Mouse (Mus musculus): ENCODE results near the gene Gm10282. TPM values are rescaled to one million over a fixed set of nuclear protein-coding genes. Genes with fewer than 3 reads are reported as not detected.

Gm10282 gene
- polyA plus RNA-seq, 1 experiment from 2014 or later = 30.6 TPM

DNA sequence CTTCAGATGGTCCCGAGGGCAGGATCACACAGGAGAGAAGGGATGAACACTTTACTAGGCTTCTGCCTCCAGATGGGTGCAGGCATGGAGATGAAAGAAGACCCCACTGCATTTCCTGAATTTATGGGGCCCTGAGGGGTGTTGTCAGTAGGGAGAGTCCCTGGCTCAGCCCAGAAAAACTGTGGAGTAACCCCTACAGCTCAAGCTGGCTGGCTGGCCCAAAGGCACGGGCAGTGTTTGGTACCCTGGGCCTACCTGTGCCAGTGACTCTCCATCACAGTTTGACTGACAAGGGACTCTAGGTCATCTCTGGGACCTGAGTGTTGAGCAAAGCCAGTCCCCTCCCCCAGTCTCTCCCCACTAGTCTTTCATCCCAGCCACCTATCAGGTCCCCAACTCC is 19.6 kb upstream of the Gm10282 start:
- 51% methylated on average over 2 of the region's 2 CpGs for WGBS
- Histone ChIP-seq H3K4me1 (ENCODE audit: insufficient read depth, low read length) (peaks cover 4% of the 10 kb centered on the region; the same call in 1 of the 2 replicates), H3K36me3 (ENCODE audit: insufficient read depth, low read length) (no peaks in the 10 kb centered on the region), H3K9me3 (ENCODE audit: low read length) (no peaks in the 10 kb centered on the region), H3K9ac (replicated peaks; ENCODE audit: low read length) (no peak overlapping the region), H3K27ac (ENCODE audit: low read length) (no peak overlapping the region), H3K27me3 (ENCODE audit: insufficient read depth, low read length) (peaks cover 20% of the 10 kb centered on the region), H3K4me3 (ENCODE audit: low read length) (no peak overlapping the region), H3K4me2 (replicated peaks; ENCODE audit: low read depth, low read length) (no peak overlapping the region)
- ATAC-seq (ENCODE audit: low FRiP score, low TSS enrichment) = no peak

DNA sequence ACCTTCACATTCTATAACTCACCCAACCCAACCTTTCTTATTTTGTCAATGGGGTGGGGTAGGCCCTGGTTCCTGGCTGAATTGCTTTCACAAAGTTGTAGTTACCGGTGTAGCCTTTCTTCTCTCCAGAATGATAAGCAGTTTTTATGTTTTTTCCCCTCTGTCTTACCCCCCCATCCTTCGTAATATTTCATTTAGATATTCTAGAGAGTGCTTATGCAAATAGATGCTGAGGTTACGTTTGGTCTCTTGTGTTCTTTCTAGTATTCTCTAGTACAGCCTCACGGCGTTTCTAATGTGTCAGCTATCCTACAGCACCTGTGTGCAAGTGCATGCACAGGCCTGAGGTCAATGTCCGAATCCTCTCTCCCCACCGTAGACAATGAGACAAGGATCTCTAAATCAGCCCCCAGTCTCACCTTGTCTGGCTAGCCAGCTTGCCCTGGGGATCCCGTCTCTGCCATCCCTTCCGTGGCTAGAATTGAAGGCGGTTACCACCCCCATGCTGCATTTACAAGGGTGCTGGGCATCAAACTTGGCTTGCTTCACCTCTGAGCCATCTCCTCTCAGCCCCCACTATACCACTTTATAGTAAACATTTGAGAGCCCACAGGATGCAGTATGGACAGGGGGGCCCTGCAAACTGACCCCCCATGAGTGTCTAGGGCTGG is 19.1 kb upstream of the Gm10282 start:
- Histone ChIP-seq H3K9ac (replicated peaks; ENCODE audit: low read length) (no peak overlapping the region), H3K4me3 (ENCODE audit: low read length) (no peak overlapping the region), H3K4me2 (replicated peaks; ENCODE audit: low read depth, low read length) (no peak overlapping the region), H3K27ac (ENCODE audit: low read length) (no peak overlapping the region), H3K9me3 (ENCODE audit: low read length) (no peaks in the 10 kb centered on the region), H3K36me3 (ENCODE audit: insufficient read depth, low read length) (no peaks in the 10 kb centered on the region), H3K4me1 (ENCODE audit: insufficient read depth, low read length) (peaks cover 4% of the 10 kb centered on the region; the same call in 1 of the 2 replicates), H3K27me3 (ENCODE audit: insufficient read depth, low read length) (peaks cover 26% of the 10 kb centered on the region)
- 81% methylated on average over 10 of the region's 10 CpGs for WGBS
- ATAC-seq (ENCODE audit: low FRiP score, low TSS enrichment) = no peak

DNA sequence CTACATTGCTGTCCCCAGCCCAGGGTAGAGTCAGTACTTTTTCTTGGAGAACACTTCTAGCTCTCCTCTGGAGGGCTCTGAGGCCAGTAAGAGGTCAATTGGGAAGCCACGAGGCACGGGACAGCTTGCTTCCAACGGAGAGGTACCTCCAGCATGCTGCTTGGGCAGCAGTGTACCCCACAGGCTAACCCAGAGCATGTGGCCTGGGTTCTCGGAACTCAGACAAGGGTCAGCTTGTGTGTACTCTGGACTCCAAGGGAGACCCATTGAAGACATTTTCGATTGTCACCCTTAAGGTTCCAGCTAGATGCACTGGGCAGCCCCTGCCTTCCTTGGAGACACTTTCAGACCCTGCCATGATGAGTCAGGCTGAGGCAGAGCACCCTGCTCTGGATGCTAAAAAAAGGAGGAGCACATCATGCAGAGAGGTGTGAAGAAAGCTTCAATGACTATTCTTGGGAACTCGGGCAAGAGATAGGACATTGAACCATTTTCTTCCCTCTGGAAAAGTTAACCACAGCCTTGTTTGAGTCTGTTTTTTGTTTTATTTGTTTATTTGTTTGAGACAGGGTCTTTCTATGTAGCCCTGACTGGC is 18.2 kb upstream of the Gm10282 start:
- 60% methylated on average over 6 of the region's 6 CpGs for WGBS
- Histone ChIP-seq H3K9ac (replicated peaks; ENCODE audit: low read length) (no peak overlapping the region), H3K9me3 (ENCODE audit: low read length) (no peaks in the 10 kb centered on the region), H3K27ac (ENCODE audit: low read length) (no peak overlapping the region), H3K4me3 (ENCODE audit: low read length) (no peak overlapping the region), H3K36me3 (ENCODE audit: insufficient read depth, low read length) (no peaks in the 10 kb centered on the region), H3K27me3 (ENCODE audit: insufficient read depth, low read length) (peaks cover 28% of the 10 kb centered on the region), H3K4me2 (replicated peaks; ENCODE audit: low read depth, low read length) (no peak overlapping the region), H3K4me1 (ENCODE audit: insufficient read depth, low read length) (peaks cover 4% of the 10 kb centered on the region; the same call in 1 of the 2 replicates)
- no peak for ATAC-seq (ENCODE audit: low FRiP score, low TSS enrichment)

DNA sequence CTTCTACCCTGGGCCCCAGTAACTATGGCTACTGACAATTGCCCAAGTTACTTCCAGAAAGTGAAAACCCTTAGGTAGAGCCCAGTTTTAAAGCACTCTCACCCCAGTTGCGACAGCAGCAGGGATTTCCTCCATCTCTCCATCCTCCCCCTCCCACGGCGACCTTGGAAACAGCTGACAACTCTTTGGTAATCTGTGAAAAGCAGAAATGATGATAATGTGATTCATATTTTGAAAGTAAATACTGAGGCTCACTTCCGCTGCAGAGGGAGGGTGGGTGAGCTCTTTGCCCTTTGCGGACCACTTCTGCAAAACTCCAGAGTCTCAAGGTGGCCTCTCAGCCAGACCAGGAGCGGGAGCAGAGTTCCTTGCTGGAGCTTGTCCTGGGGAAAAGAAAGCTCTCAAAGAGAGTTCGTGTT is 17.4 kb upstream of the Gm10282 start:
- Histone ChIP-seq H3K4me2 (replicated peaks; ENCODE audit: low read depth, low read length) (peak overlapping the region; percentile 82), H3K4me1 (ENCODE audit: insufficient read depth, low read length) (peaks cover 7% of the 10 kb centered on the region; the same call in 1 of the 2 replicates), H3K9ac (replicated peaks; ENCODE audit: low read length) (no peak overlapping the region), H3K27ac (ENCODE audit: low read length) (no peak overlapping the region), H3K27me3 (ENCODE audit: insufficient read depth, low read length) (peaks cover 28% of the 10 kb centered on the region), H3K36me3 (ENCODE audit: insufficient read depth, low read length) (no peaks in the 10 kb centered on the region), H3K4me3 (ENCODE audit: low read length) (peak overlapping the region; percentile 70), H3K9me3 (ENCODE audit: low read length) (no peaks in the 10 kb centered on the region)
- WGBS = 73% methylated on average over 7 of the region's 7 CpGs
- ATAC-seq (ENCODE audit: low FRiP score, low TSS enrichment) = no peak

DNA sequence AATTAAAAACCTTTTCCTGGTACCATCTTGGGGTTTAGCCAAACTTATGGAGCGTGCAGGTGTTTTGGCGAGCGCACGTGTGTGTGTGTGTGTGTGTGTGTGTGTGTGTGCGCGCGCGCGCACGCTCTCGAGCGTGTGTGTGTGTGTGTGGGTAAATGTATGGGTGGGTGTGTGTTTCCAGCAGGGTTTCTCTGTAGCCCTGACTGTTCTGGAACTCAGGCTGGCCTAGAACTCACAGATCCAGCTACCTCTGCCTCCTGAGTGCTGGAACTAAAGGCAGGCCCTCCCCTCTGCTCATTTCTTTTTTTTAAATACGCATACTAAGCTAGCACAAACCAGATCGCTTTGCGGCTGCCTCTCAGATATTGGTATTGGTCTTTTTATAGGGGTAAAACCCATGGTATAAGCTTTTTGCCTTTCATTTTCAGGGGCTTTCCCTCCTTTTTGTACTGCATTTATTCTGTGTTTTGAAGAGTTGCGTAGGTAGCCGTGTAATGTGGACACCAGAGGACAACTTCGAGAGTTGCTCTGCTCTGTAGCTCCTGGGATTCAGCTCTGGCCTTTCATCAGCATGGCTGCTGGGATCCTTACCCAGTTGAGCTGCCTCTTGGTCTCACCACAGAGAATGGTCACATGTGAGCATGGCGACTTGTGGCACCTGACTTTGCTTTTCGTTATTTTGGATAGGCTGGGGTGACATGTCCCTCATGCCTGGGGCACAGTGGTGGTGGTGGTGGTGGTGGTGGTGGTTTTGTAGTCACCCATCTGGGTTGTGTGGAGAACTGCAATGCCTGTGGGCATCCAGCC is 16.8 kb upstream of the Gm10282 start:
- Histone ChIP-seq H3K4me3 (ENCODE audit: low read length) (peak overlapping the region; percentile 70), H3K27ac (ENCODE audit: low read length) (no peak overlapping the region), H3K4me1 (ENCODE audit: insufficient read depth, low read length) (peaks cover 7% of the 10 kb centered on the region; the same call in 1 of the 2 replicates), H3K36me3 (ENCODE audit: insufficient read depth, low read length) (no peaks in the 10 kb centered on the region), H3K27me3 (ENCODE audit: insufficient read depth, low read length) (peaks cover 28% of the 10 kb centered on the region), H3K9me3 (ENCODE audit: low read length) (no peaks in the 10 kb centered on the region), H3K4me2 (replicated peaks; ENCODE audit: low read depth, low read length) (peak overlapping the region; percentile 82), H3K9ac (replicated peaks; ENCODE audit: low read length) (no peak overlapping the region)
- ATAC-seq (ENCODE audit: low FRiP score, low TSS enrichment) = no peak
- 88% methylated on average over 20 of the region's 20 CpGs for WGBS

DNA sequence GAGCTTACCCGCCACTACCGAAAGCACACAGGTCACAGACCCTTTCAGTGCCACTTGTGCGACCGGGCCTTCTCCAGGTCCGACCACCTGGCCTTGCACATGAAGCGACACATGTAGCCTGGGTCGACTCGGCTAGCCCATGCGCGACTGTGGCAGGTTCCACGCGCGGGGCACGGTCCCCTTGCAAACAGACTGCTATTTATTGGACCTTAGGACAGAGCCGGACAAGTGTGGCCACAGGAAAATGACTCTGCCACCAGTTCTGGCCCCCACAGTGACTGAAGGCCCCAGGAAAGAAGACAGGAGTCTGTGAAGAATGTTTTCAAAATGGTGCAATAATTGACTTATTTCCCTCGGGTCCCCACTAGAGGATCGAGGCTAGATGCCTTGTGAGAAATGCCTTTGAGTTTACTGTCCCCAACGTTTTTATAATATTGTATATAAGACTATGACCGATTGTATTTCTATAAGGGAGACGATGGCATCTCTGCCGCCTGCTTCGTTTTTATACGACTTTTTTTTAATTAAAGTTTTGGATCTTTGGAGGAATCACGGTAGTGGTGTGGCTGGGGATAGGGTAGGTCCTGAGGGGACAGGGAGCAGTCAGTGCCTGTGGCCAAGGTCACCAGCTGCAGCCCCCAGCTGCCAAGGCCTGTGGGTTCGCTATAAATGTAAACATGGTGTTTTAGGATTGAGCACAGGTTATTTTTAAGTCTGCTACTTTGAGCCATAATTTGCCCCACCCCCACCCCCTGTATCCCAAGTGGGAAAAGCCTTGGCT is 15.9 kb upstream of the Gm10282 start:
- Histone ChIP-seq H3K4me2 (replicated peaks; ENCODE audit: low read depth, low read length) (peak overlapping the region; percentile 82), H3K27ac (ENCODE audit: low read length) (no peak overlapping the region), H3K4me1 (ENCODE audit: insufficient read depth, low read length) (peaks cover 7% of the 10 kb centered on the region; the same call in 1 of the 2 replicates), H3K27me3 (ENCODE audit: insufficient read depth, low read length) (peaks cover 28% of the 10 kb centered on the region), H3K9ac (replicated peaks; ENCODE audit: low read length) (peak overlapping the region; percentile 72), H3K36me3 (ENCODE audit: insufficient read depth, low read length) (no peaks in the 10 kb centered on the region), H3K4me3 (ENCODE audit: low read length) (peak overlapping the region; percentile 70), H3K9me3 (ENCODE audit: low read length) (no peaks in the 10 kb centered on the region)
- WGBS = 53% methylated on average over 25 of the region's 25 CpGs
- ATAC-seq (ENCODE audit: low FRiP score, low TSS enrichment) = no peak

DNA sequence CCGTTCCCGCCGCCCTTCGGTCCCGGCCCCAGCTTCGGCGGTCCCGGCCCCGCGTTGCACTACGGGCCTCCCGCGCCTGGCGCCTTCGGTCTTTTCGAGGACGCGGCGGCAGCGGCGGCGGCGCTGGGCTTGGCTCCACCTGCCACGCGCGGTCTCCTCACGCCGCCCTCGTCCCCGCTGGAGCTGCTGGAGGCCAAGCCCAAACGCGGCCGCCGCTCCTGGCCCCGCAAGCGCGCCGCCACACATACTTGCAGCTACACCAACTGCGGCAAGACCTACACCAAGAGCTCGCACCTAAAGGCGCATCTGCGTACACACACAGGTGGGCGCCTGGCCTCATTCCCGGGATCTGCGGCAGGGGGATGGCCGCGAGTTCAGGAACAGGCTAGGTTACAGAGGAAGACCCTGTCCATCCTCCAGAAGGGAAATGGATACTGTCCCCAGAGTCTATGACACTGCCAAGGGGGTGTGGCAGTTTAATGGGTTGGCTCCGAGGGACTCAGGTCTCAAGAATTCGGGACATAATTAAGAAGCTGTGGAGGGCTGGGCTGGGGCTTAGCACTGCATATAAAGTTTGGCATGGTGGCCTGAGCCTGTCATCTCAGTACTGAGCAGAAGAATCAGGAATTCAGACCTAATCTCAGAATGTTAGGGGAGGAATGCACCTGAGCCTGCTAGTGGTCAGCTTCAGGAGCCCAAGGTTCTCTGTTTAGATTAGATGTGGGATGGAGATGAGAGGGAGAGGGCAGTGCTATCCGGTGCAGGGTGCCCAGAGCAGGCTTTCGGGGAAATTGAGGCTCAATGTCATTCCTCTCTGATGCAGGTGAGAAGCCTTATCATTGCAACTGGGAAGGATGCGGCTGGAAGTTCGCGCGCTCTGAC is 15.1 kb upstream of the Gm10282 start:
- H3K4me3 ChIP-seq (ENCODE audit: low read length) = peak overlapping the region; percentile 70
- H3K9me3 ChIP-seq (ENCODE audit: low read length) = no peaks in the 10 kb centered on the region
- ATAC-seq (ENCODE audit: low FRiP score, low TSS enrichment) = no peak
- H3K4me1 ChIP-seq (ENCODE audit: insufficient read depth, low read length) = peaks cover 7% of the 10 kb centered on the region; the same call in 1 of the 2 replicates
- WGBS = 6% methylated on average over 44 of the region's 55 CpGs
- H3K36me3 ChIP-seq (ENCODE audit: insufficient read depth, low read length) = no peaks in the 10 kb centered on the region
- H3K27me3 ChIP-seq (ENCODE audit: insufficient read depth, low read length) = peaks cover 28% of the 10 kb centered on the region
- peak overlapping the region; percentile 72 for H3K9ac ChIP-seq (replicated peaks; ENCODE audit: low read length)
- peak overlapping the region; percentile 82 for H3K4me2 ChIP-seq (replicated peaks; ENCODE audit: low read depth, low read length)
- no peak overlapping the region for H3K27ac ChIP-seq (ENCODE audit: low read length)

DNA sequence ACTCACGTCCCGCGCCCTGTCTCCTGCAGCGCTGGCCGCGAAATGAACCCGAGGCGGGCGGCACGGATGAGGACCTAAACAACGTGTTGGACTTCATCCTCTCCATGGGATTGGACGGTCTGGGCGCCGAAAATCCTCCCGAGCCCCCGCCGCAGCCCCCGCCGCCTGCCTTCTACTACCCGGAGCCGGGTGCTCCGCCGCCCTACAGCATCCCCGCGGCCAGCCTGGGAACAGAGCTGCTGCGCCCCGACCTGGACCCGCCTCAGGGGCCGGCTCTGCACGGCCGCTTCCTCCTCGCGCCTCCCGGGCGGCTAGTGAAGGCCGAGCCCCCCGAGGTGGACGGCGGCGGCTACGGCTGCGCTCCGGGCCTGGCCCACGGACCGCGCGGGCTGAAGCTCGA is 14.3 kb upstream of the Gm10282 start:
- Histone ChIP-seq H3K4me1 (ENCODE audit: insufficient read depth, low read length) (peaks cover 7% of the 10 kb centered on the region; the same call in 1 of the 2 replicates), H3K27ac (ENCODE audit: low read length) (peak overlapping the region; percentile 62; the same call in 1 of the 2 replicates), H3K9ac (replicated peaks; ENCODE audit: low read length) (peak overlapping the region; percentile 72), H3K27me3 (ENCODE audit: insufficient read depth, low read length) (peaks cover 28% of the 10 kb centered on the region), H3K4me3 (ENCODE audit: low read length) (peak overlapping the region; percentile 70), H3K9me3 (ENCODE audit: low read length) (no peaks in the 10 kb centered on the region), H3K36me3 (ENCODE audit: insufficient read depth, low read length) (no peaks in the 10 kb centered on the region), H3K4me2 (replicated peaks; ENCODE audit: low read depth, low read length) (peak overlapping the region; percentile 82)
- under 1% methylated on average over 48 of the region's 48 CpGs for WGBS
- peak; percentile 29 for ATAC-seq (ENCODE audit: low FRiP score, low TSS enrichment)
